Mouse (Mus musculus) stomach, postnatal 0 days (tissue): ENCODE data around the gene Dnajb14.

ENCODE experiments used
- CTCF ChIP-seq: IDR thresholded peaks from 2 replicates; pipeline ENCODE4 v1.5.1; 2016; ENCODE audit warnings: antibody characterized with exemption, low read depth, mild to moderate bottlenecking, moderate library complexity
- EP300 ChIP-seq: optimal IDR thresholded peaks from 2 replicates; pipeline ENCODE3; 2016; ENCODE audit warnings: antibody characterized with exemption

DNA sequence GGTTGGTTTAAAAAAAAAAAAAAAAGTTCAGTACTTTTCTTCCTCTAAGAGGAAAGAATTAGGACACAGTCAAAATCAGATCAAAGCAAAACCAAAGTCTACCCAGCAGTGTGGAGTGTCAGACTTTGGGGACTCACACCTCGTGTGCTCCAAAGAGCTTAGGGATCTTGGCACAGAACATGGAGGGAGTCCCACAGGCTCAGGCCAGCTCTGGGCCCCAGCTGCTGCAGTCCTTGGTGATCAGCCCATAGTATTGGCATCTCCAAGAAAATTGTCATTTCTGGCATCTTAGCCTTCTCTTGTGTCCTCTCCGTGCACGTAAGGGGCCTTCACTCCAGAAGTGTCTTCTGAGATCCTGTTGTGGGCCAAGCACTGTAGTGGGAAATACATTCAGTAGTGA is 23.6 kb downstream of the Dnajb14 start:
- TF ChIP-seq CTCF (no peak), EP300 (no peak)
